Mouse (Mus musculus): ENCODE data around the gene Gm765. TPM values are rescaled to one million over a fixed set of nuclear protein-coding genes. Genes with fewer than 3 reads are reported as not detected.

Gm765 gene
- total RNA-seq (2021), result not detected
- long read RNA-seq, experiment 1, result 0 reads
- long read RNA-seq, experiment 2, result 0 reads

DNA sequence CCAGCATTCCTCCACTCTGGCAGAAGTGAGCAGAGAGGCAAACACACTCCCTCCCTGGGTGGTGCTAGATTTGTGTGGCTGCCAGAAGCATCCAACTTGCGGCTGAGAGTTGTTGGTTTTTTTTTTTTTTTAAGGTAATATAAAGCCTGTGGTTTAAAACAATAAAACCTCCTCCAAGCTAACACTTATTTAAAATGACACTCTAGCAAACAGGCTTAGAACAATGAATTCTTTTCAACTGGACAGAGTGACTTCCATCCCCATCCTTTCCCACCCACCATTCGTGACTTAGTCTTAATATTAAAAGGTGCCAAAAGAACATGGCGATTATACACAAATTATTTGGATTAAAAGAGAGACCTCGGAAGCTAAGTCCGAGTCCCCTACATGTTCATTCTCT lies at the start of gene Gm765:
TSS of gene Gm765 (minus strand) at position 101 of the 400 bp plus-strand sequence.
- DNase-seq, result no peak

DNA sequence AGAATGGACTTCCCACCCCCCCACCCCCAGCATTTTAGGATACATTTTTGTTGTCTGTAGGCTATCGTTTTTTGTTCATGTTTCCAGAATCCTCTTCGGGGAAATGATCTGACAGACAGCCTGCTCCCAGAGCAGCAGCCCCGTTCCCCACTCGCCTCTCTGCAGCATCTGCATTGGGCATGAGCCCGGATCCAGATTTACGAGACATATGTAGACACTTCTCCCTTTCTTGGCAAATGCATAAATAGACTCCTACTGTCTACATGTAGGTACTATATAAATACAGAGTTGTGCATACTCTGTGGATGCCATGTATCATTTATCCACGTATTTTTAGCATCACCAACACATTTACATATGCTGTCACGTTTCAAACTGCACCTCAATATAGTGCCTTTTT lies 42.9 kb upstream of the Gm765 start:
- DNase-seq, result no peak

DNA sequence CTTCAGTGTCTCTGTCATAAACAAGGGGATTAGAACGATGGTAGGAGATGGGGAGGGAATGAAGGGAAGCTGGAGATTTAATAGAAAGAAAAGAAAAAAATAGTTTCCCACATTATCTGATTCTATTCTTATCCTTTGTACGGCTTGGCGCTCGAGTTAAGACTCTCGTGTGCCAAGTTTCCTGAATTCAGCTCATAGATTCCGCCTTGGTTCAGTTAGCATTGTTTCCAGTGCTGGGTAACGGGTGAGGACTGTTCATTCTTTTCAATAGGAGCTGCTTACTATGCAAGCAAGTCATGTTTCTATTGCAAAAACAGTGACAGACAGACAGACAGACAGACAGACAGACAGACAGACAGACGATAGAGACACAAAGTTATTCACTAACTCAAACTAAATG lies 41.9 kb upstream of the Gm765 start:
- DNase-seq, result no peak

DNA sequence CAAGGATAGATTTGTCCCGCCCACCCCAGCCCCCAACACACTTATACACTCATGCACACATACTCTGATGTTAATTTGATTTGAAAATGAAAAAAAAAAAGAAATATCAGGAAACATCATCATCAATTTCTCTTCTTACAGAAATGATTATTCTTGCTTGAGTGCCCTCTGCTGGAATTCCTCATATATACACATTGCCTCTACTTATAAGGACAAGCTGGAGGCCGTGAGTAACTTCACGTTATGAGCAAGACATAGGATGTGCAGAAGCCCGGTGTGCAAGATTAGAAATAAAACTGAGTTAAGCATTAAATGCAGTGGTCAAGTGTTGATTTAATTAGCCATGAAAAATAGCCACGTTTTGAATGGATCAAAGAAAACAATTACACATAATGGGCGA lies 40.9 kb upstream of the Gm765 start:
- DNase-seq, result peak in 1 of 2 experiments; percentile 13

DNA sequence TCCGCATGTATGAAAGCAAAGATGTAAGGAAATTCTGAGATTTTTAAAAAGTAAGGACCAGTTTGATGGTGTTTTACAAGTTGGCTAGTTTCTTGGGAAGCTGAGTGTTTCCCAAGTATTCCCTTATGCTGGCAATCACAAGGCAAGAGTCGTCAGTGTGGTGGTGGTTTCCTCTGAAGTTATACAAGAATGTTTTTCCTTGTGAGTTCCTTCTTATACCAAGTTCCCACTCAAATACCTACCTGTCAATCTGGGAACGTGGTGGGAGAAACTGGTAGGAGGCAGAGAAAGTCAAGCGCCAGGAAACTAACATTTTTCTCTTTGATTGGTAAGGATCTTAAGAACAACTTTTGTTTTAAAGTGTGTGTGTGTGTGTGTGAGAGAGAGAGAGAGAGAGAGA lies 23.6 kb upstream of the Gm765 start:
- no peak for DNase-seq

DNA sequence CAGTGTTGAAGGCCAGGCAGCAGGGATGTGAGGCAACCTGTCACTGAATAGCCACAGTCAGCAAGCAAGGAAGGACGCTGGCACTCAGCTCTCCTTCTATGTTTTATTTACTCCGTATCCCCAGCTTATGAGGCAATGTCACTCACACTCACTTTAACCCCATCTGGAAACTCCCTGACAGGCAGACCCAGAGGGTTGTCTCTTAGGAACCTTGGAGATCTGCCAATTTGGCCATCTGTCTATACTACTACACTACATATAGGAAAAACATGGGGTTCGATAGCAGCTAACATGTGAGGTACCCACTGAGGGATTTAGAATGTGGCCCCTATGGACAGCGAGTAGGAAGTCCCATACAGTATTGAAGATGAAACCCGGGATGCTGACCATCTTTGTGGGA lies 12.7 kb upstream of the Gm765 start:
- no peak for DNase-seq

DNA sequence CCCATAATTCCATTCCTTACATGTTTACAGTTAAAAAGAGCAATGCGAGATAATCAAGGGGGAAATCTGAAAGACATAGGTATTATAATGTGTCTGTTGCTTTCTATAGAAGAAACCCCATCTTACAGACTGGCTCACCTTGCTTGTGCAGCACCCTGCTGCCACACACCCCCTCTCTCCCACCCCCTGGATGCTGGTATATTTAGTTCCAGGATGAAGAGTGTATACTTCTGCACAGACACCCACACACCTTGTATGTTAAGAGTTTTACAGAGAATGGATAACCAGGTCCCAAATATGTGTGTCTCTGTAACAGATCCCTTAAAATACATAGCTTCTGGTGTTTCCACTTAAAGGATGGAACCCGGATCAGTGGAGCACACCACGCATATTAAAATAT lies 10.7 kb upstream of the Gm765 start:
- no peak for DNase-seq

DNA sequence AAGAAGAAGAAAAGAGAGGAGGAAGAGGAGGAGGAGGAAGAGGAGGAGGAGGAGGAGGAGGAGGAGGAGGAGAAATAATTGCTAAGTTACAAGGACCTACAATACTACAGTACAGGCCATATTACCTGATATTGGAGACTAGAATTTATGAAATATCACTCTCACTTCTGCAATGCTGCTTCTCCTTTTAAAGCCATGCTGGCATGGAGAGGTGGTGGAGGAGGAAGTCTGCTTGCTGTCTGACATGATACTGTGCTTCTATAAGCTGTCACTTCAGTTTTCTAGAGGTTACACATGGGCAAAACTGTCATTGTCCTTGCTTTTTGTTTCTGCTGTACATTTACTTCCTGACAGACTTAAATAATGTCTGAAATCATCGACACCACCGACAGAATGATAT lies 9.8 kb downstream of the Gm765 start:
- no peak for DNase-seq

DNA sequence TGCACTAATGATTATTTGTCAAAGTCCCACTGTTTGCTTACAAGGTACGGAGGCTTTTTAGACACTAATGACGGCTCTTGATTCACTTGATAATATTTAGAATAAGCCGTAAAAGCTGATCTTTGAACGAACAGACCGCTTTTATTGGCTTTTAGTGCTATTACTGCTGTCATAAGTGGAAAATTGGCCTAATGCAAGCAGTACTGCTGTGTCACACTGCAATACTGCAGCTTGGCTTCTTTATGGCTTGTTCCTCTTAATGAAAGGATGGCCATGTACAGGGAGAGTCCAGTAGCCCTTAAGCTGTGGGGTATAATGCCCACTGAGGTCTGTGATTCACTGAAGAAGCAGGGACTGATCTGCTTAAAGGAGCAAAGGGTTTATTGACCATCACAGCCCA lies 30.9 kb downstream of the Gm765 start:
- DNase-seq, result no peak

DNA sequence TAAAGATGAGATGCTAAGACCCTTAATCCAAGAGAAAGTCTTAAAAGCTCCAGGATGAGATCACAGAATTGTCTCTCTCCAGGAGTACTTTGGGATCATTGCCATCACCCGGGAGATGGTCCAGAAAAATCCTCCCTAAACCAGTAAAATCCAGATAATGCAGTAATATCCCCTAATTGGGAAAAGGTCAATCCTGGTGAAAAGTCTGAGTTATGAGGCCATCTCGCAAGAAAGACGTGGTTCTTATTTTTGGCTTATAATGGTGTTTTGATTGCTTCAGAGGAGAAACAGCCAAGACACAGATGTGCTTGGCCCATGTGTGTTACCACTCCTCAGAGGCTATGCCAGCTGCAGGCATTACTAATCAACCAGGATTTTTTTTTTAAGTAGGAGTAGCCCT lies 34.9 kb downstream of the Gm765 start:
- no peak for DNase-seq

DNA sequence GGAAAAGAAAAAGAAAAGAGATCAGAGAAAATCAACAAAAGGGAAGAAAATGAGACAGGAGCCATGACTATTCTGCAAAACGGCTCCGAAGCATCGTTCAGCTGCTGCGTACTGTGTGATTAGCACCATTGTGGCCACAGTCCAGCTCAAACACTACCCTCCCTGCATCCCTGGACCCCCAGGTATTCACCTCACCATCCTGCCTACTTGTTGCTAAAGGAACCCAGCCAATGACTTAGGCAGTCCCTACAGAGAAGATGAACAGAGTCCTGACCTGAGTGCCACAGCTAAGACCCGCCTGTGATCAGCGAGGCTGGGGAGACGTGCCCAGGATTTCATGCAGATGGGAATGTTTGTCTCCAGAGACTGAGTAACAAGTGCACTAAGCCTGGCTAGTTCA lies 35.4 kb downstream of the Gm765 start:
- no peak for DNase-seq

DNA sequence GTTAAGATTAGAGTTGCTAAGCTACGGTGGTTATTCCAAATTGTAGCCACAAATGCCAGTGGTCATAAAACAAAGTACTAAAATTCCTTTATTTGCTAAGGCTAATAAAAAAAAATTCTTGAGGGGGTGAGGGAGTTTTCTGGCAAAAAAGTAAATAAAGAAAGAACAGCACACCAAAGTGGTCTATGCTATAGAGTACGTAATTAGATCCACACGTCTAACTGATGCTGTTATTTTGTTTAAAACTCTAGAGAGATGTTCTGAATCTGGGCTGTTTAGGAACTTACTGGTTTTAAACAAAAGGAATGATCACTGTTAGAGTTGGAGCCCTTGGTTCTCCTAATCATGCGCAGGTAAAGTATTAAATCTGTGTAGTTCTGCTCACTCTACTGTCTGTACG lies 50.5 kb downstream of the Gm765 start:
- no peak for DNase-seq

DNA sequence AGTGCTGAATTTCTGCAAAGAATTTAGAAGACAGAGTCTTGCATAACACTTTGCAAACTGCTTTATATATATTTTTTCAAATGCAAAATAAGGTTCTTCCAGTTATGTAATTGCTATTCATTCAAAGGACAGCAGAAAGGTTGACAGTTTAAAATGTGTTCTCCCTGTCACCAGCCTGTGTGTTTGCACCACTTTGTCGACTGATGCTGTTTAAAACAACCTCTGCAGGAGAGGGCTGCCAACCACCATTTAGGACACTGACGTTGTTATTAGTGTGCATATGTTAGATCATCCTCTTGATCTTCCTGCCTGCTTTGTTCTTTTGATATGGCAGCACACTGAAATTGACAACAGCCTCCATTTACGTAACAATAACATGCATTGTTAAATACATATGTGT lies 54.2 kb downstream of the Gm765 start:
- DNase-seq, result no peak

DNA sequence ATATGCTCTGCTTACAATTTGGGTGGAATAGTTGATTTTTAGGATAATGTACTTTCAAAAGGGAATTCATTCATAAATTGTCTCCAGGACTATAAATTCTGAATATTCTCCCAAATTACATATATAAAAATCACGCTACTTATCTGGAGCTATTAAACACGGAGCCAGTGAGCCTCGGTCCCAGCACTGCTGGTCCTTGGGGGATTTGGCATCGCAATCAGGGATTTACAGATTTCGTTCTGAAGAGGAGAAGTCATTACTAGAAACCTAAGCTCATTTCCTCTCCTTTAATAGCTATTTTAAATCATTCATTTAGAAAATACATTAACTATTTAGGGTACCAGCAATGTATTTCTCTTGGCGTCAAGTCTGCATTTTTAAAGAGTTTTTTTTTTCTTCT lies 55.0 kb downstream of the Gm765 start:
- no peak for DNase-seq

DNA sequence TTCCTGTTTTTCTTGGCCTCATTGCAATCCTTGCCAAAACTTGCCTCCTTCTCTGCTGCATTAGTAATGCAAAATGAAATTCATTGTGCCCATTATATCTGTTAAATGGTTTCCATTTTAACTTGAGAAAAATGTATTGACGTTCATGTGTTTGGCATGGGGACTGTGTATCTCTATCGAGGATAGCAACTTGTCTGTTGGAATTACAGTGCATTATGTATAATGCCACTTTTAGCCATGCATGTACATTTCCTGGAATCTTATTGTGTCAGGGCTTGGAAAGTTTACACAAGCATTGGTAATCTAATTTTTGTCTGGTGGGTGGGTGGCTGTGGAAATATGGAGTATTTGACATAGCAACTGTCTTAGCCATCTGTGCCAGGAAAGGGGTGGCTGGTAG lies 57.4 kb downstream of the Gm765 start:
- DNase-seq, result no peak

DNA sequence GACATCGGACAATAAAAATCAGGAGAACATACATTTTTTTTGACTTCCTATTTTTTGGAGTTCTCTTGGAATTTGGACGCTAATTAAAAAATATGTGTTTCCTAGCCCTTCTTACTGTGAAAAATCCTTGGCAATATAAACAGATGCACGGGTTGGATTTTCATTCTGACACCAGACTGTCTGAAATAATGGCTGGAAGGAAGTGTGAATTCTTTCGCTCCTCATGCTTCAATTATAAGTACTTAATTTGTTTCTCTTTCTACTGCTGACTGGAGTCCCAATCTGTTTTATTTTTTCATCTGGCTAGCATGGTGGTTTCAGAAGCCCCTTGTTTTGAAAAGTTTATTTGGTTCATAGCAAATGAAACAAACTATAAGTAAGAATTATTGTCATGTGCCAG lies 59.8 kb downstream of the Gm765 start:
- no peak for DNase-seq

DNA sequence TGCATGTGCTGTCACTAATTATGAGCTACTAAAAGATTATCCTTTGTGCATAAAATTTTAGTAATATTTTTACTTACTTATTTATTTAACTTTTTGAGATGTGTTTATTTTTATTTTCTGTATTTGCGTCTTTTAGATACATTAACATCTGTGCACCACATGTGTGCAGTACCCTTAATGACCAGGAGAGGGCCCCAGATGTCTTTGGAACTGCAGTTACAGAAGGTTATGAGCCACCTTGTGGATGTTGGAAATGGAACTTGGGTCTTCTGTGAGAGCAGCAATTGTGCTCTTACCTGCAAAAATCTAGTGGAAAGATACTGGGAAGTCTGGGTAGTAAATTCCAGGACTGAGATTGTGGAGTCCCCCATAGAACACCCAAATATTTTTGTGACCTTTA lies 71.0 kb downstream of the Gm765 start:
- DNase-seq, result peak; percentile 30 to 48

DNA sequence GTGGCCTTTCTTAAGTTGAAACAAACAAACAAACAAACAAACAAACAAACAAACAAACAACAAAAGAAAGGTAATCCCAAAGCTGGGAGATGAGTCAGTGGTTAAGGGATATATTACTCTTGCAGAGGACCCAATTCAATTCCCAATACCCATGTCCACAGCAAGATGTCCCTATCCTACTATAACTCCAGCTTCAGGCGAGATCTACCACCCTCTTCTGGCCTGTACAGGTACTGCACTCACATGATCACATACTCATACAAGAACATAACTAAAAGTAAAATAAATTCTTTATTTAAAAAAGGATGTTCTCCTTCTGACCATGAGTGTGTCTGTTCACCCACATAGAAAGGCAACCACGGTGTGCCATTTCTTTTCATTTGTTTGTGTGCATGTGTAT lies 79.6 kb downstream of the Gm765 start:
- no peak for DNase-seq

DNA sequence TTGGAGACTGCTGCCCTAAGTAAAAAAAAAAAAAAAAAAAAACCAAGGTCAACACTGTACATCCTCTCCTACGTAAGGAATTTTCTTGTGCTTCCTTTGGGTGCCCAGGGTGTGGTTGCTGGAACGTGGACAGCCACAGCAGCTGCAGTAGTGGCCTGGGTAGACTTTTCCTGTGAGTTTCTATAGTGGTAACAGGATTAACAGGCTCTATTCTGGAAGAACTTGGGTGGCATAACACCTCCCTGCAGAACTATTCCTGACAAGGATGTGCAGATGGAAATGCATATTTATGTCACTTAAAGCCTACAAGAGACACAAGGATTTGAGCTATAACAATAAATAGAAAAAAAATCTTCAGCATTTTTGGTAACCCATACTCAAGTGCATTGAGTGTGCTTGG lies 83.5 kb downstream of the Gm765 start:
- DNase-seq, result no peak

DNA sequence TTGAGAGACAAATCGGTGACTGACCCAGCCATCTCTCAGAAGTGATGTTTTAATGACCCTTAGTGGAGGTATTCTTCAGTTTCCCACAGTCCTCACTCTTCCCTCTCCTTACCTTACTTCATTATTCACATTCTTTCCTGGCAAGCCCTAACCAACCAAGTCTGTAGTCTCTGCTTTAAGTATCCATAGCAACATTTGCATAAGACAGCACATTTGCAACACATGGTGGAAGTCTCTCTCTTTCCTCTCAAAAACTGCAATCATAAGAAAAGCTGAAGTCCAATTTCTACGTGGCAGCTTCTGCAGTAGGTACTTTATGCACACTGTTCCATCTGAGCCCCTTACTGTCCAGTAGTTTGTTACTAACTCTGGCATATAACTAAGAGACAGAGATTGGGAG lies 96.1 kb downstream of the Gm765 start:
- no peak for DNase-seq

DNA sequence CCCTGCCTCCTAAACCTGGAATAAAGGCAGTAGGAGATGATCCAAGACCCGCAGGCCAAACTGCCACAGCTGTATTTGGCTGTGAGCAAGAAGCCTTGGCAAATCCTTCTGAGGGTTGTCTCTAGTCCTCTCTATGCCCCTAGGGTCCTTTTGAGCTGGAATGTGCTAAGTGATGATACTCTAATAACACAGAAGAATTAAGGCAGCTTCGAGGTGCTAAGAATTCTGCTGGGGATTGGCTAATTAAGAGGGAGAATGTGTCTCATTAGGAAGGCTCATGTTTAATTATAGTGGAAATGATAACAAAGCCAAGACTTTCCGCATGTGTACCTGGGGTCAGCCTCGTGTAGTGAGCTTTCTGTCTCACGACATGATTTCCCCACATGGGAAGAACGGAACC lies 99.4 kb downstream of the Gm765 start:
- no peak for DNase-seq

DNA sequence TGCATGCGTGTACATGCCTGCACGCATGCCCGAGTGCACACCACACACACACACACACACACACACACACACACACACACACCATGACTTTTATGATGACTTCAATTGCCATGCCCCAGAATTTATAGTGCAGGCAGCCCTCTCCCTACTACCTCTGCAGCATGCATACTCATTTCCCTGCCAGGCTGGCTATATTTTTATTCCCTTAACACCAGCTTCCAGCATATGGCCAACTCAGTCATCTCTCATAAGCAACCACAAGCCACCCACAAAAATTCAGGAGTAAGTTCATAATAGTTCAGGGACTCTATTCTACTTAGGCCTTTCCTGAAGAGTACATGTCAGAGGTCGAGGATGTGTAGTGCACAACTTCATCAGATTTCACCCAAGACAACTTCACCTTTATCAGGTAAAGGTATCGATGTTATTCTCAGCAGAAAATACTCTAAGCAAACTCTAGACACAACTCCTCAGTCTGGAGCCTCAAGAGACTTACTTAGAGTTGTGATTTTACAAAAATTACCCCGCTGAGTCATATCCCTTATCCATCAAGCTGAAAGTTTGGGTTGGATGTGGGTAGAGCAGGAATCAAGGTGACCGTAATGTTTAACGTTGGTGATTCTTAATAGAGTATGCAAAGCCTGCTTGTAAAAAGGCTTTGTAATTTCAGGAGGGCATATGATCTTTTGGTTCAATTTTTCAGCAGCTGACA lies 101.8 kb downstream of the Gm765 start:
- no peak for DNase-seq

DNA sequence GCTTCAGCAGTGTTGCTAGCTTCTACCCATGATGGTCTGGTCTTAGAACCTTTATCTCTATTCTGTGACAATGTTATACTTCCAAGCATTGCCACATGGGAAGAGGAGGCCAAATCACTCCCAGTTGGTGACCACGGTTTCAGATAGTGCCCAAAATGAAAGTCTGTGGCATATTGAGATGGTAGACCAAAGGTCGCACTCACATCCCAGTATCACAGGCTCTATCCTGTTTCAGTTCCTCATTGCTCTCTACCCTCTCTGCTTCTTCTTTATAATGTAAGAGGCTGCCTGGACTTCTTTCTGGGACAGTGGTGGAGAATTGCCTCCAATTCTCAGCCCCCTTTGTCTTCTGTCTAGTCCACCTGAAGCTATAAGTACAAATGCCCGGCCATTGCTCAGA lies 108.5 kb downstream of the Gm765 start:
- DNase-seq, result no peak

DNA sequence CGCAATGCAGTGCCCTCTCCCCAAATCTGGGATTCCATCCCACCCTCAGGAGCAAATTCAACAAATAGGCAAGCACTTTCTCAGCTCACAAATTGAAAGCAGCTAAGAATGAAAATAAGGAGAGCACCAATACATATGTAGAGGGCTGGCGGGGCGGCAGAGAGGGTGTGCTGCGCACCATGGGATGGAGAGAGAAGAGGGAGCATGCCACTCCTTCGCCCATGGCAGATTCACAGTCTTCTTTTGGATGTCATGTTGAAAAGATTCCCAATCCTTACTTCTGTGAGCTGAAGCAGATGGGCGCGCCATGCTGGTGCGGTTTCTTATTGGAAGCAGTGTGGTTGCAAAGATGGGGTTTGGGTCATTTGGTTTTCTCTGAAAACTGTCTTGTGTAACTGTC lies 118.6 kb downstream of the Gm765 start:
- no peak for DNase-seq

DNA sequence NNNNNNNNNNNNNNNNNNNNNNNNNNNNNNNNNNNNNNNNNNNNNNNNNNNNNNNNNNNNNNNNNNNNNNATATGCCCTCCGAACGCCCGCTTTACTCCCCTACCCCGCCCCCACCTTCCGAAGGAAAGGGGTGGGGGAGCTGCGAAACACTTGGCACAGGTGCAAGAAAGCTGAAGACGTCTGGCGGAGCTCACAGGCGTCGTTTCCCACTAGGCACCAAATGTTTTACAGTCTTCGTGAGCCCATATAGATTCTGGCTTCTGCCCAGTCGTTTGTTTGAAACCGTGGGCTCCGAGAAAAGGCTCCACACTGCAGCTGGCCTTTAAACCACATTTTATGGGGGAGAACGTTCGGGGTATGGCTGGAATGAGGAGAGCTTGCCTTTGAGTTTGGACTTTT lies 120.6 kb downstream of the Gm765 start:
- no peak for DNase-seq
